Mouse (Mus musculus): ENCODE measurements around the gene Ric3. TPM values are rescaled to one million over a fixed set of nuclear protein-coding genes. Genes with fewer than 3 reads are reported as not detected.
A peak's percentile ranks its signal among the peaks of the same experiment; 100 is the strongest.

Gene Ric3
- polyA plus RNA-seq, 2 experiments, result 0.31 to 0.62 TPM

- WGBS (ENCODE audit: insufficient replicate concordance), result 60% methylated on average over 7 of the region's 7 CpGs
- no peaks in the 10 kb centered on the region for H3K4me1 ChIP-seq (replicated peaks; ENCODE audit: control insufficient read depth in 2 of 2, insufficient read depth in 2 of 2, low read length in 1 of 2)
- H3K9me3 ChIP-seq (ENCODE audit: control insufficient read depth, low read length), result no peaks in the 10 kb centered on the region
- peaks cover 26% of the 10 kb centered on the region for H3K27me3 ChIP-seq (ENCODE audit: control insufficient read depth, insufficient read depth, low read length)
- H3K4me2 ChIP-seq (ENCODE audit: low read depth), result no peak overlapping the region
- no peak for ATAC-seq (ENCODE audit: insufficient read depth)
- H3K27ac ChIP-seq, result no peak overlapping the region
- H3K36me3 ChIP-seq (replicated peaks; ENCODE audit: control insufficient read depth, insufficient read depth, low read depth), result no peaks in the 10 kb centered on the region
- H3K9ac ChIP-seq (replicated peaks), result no peak overlapping the region
- TF ChIP-seq CTCF (IDR thresholded peaks at IDR 0.05; ENCODE audit: low read depth) (no peak), EP300 (IDR thresholded peaks at IDR 0.05; ENCODE audit: low read depth) (no peak)
- H3K4me3 ChIP-seq (ENCODE audit: insufficient read depth in 1 of 2, low read depth in 2 of 2, low read length in 2 of 2), result no peak overlapping the region
- no peak for DNase-seq (ENCODE audit: low read depth in 3 of 3, low spot score in 3 of 3)
These were observed 68.3 kb downstream of the Ric3 start for GRCm38 (mm10) chr7:109014851-109015250.

- no peaks in the 10 kb centered on the region for H3K9me3 ChIP-seq (ENCODE audit: control insufficient read depth, low read length)
- H3K27ac ChIP-seq, result no peak overlapping the region
- 25% methylated on average over 4 of the region's 4 CpGs for WGBS (ENCODE audit: insufficient replicate concordance)
- TF ChIP-seq EP300 (IDR thresholded peaks at IDR 0.05; ENCODE audit: low read depth) (no peak), CTCF (IDR thresholded peaks at IDR 0.05; ENCODE audit: low read depth) (no peak)
- no peaks in the 10 kb centered on the region for H3K36me3 ChIP-seq (replicated peaks; ENCODE audit: control insufficient read depth, insufficient read depth, low read depth)
- DNase-seq (ENCODE audit: low read depth in 3 of 3, low spot score in 3 of 3) (no peak), ATAC-seq (ENCODE audit: insufficient read depth) (no peak)
- H3K27me3 ChIP-seq (ENCODE audit: control insufficient read depth, insufficient read depth, low read length), result peaks cover 28% of the 10 kb centered on the region
- H3K9ac ChIP-seq (replicated peaks), result no peak overlapping the region
- H3K4me2 ChIP-seq (ENCODE audit: low read depth), result no peak overlapping the region
- H3K4me1 ChIP-seq (replicated peaks; ENCODE audit: control insufficient read depth in 2 of 2, insufficient read depth in 2 of 2, low read length in 1 of 2), result no peaks in the 10 kb centered on the region
- H3K4me3 ChIP-seq (ENCODE audit: insufficient read depth in 1 of 2, low read depth in 2 of 2, low read length in 2 of 2), result no peak overlapping the region
These were observed 70.0 kb downstream of the Ric3 start for GRCm38 (mm10) chr7:109012998-109013625.

- Histone ChIP-seq H3K27ac (no peak overlapping the region), H3K4me2 (ENCODE audit: low read depth) (no peak overlapping the region), H3K36me3 (replicated peaks; ENCODE audit: control insufficient read depth, insufficient read depth, low read depth) (no peaks in the 10 kb centered on the region), H3K27me3 (ENCODE audit: control insufficient read depth, insufficient read depth, low read length) (peaks cover 28% of the 10 kb centered on the region), H3K9ac (replicated peaks) (no peak overlapping the region), H3K4me3 (ENCODE audit: insufficient read depth in 1 of 2, low read depth in 2 of 2, low read length in 2 of 2) (no peak overlapping the region), H3K4me1 (replicated peaks; ENCODE audit: control insufficient read depth in 2 of 2, insufficient read depth in 2 of 2, low read length in 1 of 2) (no peaks in the 10 kb centered on the region), H3K9me3 (ENCODE audit: control insufficient read depth, low read length) (no peaks in the 10 kb centered on the region)
- WGBS (ENCODE audit: insufficient replicate concordance), result 60% methylated on average over 1 of the region's 1 CpGs
- no peak for ATAC-seq (ENCODE audit: insufficient read depth)
- no peak for DNase-seq (ENCODE audit: low read depth in 3 of 3, low spot score in 3 of 3)
- no peak for TF ChIP-seq EP300 (IDR thresholded peaks at IDR 0.05; ENCODE audit: low read depth)
- TF ChIP-seq CTCF (IDR thresholded peaks at IDR 0.05; ENCODE audit: low read depth), result no peak
These were observed 70.6 kb downstream of the Ric3 start for GRCm38 (mm10) chr7:109012575-109012974.

GRCm38 (mm10) chr7:109011596-109012180 is 71.4 kb downstream of the Ric3 start:
- Histone ChIP-seq H3K36me3 (replicated peaks; ENCODE audit: control insufficient read depth, insufficient read depth, low read depth) (no peaks in the 10 kb centered on the region), H3K9ac (replicated peaks) (no peak overlapping the region), H3K4me1 (replicated peaks; ENCODE audit: control insufficient read depth in 2 of 2, insufficient read depth in 2 of 2, low read length in 1 of 2) (no peaks in the 10 kb centered on the region), H3K9me3 (ENCODE audit: control insufficient read depth, low read length) (no peaks in the 10 kb centered on the region), H3K27me3 (ENCODE audit: control insufficient read depth, insufficient read depth, low read length) (peaks cover 28% of the 10 kb centered on the region), H3K4me2 (ENCODE audit: low read depth) (no peak overlapping the region), H3K27ac (no peak overlapping the region), H3K4me3 (ENCODE audit: insufficient read depth in 1 of 2, low read depth in 2 of 2, low read length in 2 of 2) (no peak overlapping the region)
- WGBS (ENCODE audit: insufficient replicate concordance), result 45% methylated on average over 8 of the region's 8 CpGs
- no peak for TF ChIP-seq EP300 (IDR thresholded peaks at IDR 0.05; ENCODE audit: low read depth)
- TF ChIP-seq CTCF (IDR thresholded peaks at IDR 0.05; ENCODE audit: low read depth), result no peak
- no peak for DNase-seq (ENCODE audit: low read depth in 3 of 3, low spot score in 3 of 3)
- ATAC-seq (ENCODE audit: insufficient read depth), result no peak

- H3K4me3 ChIP-seq (ENCODE audit: insufficient read depth in 1 of 2, low read depth in 2 of 2, low read length in 2 of 2), result peak overlapping the region in 1 of 2 experiments; percentile 15; a peak in 2 of 4 replicates
These were observed 72.2 kb downstream of the Ric3 start for GRCm38 (mm10) chr7:109010720-109011595.

More at GRCm38 (mm10) chr7:109010720-109011595, 72.2 kb downstream of the Ric3 start:
- H3K27ac ChIP-seq, result no peak overlapping the region
- H3K27me3 ChIP-seq (ENCODE audit: control insufficient read depth, insufficient read depth, low read length), result peaks cover 28% of the 10 kb centered on the region
- no peak for DNase-seq (ENCODE audit: low read depth in 3 of 3, low spot score in 3 of 3)
- peak overlapping the region; percentile 4 for H3K4me2 ChIP-seq (ENCODE audit: low read depth)
- no peaks in the 10 kb centered on the region for H3K36me3 ChIP-seq (replicated peaks; ENCODE audit: control insufficient read depth, insufficient read depth, low read depth)
- 3% methylated on average over 66 of the region's 82 CpGs for WGBS (ENCODE audit: insufficient replicate concordance)
- no peaks in the 10 kb centered on the region for H3K9me3 ChIP-seq (ENCODE audit: control insufficient read depth, low read length)
- no peak for ATAC-seq (ENCODE audit: insufficient read depth)
- no peaks in the 10 kb centered on the region for H3K4me1 ChIP-seq (replicated peaks; ENCODE audit: control insufficient read depth in 2 of 2, insufficient read depth in 2 of 2, low read length in 1 of 2)
- no peak overlapping the region for H3K9ac ChIP-seq (replicated peaks)
- no peak for TF ChIP-seq EP300 (IDR thresholded peaks at IDR 0.05; ENCODE audit: low read depth)
- no peak for TF ChIP-seq CTCF (IDR thresholded peaks at IDR 0.05; ENCODE audit: low read depth)

All from liver, embryonic 14.5 days (tissue).